Mouse (Mus musculus) heart, postnatal 10 days (tissue): Measurements from ENCODE around the gene Ephx3. TPM values are rescaled to one million over a fixed set of nuclear protein-coding genes. Genes with fewer than 3 reads are reported as not detected.
"Not testable (repeated sequence)": the region's sequence is repeated elsewhere in the genome, so short reads cannot be mapped to it uniquely, and the experiment has no call there.

ENCODE experiments used
- DNase-seq, 2 experiments: peaks; one replicate each; pipeline ENCODE4 v3.0.0; 2021
- intact Hi-C: fragments of 180-260 bp; cut with DNase I; formaldehyde crosslinking; loops from one replicate; pipeline ENCODE4 v1.15.1; 2025
- total RNA-seq, 2 experiments: library from RNA; stranded (reverse); gene quantifications; 2 replicates each; pipeline ENCODE4 v1.2.3; 2021

The Ephx3 gene
- total RNA-seq = under 1 TPM; 0.53 to 0.77 TPM

DNA sequence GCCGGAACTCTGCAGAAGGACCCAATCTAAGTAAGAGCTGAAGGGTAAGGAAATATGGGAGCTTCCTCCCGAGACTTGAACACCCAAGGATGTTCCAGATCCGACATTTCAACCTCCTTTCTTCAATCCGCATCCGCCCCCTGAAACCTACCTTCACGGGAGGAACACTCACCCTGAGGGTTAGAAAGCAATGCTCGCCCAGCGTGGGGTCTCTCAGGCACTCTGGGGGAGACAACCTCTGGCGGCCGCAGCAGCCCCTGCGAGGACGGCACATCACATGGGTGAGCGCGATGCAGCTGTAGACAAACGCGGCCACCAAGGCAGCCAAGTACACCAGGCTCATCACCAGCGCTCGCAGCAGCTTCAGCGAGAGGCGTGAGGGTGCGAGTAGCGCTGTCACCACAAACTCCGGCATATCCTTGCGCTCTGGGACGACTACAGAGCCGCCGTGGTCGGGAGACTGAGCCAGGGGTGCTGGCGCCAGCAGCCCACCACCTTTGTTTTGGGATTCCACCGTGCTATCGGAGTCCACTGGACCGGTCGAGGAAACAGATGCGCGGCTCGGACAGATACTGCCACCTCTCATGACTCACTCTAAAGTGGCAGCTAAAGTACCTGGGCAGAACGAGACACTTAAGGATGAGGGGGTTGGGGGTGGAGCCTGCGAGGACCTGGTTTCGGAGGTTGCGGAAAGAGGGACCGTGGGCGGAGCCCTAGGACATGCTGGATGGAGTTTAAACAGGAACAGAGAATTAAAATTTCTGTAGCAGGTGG, at the start of gene Ephx3:
Gene Ephx3, minus strand, starts transcription at position 687 of the 774 bp plus-strand sequence.
- intact Hi-C loops = no loop called here
- no peak for DNase-seq

DNA sequence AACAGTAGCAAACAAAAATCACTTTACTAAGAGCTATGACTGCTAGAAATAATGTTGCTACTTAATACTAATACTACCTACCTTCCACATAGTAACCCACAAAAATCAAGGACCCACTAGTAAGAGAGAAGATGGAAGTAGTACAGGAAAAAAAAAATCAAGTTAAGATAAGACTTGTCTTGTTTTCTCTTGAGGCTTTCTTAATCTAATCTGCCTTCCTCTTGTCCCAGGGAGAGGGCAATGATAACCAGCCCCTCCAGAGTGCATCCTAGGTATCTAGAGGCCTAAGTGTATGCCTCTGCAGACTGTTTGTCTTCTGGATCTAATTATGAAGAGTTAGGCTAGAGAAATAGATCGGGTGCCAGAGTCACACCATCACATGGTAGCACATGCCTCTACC, 49.2 kb upstream of the Ephx3 start:
- intact Hi-C loops = loop anchor here (10.0 kb wide), 1 partner anchor 46 kb away; the partner anchor contains the start of gene Brd4
- no peak for DNase-seq

DNA sequence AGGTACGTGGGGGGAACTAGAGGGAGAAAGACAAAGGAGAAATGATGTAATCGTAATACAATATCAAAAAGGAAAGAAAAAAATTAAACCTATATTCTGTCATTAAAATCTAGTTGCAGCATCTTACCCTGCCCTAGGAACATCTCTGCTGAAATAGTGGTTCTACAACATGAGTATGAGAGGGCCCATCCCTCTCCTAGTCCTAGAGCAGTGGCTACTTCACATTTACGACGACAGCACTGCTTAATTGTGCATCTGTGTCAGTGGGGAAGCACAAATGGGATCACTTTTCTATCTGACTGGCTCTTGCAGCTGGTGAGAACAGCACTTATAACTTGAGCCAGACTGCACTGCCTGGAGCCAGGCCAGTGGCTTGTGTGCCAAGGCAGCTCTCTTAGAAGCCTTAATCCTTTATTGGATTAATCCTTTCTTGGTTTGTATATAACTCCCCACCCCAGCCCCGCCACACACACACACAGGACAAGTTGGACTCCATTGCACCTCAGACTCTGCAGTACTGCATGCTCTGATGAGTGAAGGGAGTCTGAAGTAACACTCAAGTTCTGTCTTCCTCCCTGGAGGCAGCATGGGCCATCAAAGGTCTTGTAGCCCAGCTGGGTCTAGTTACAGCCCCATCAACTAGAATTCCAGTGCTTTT, 46.3 kb upstream of the Ephx3 start:
- DNase-seq = peak; percentile 84 to 85
- intact Hi-C loops = loop anchor here (10.0 kb wide), 1 partner anchor 49 kb away; the partner anchor contains the start of gene Brd4

DNA sequence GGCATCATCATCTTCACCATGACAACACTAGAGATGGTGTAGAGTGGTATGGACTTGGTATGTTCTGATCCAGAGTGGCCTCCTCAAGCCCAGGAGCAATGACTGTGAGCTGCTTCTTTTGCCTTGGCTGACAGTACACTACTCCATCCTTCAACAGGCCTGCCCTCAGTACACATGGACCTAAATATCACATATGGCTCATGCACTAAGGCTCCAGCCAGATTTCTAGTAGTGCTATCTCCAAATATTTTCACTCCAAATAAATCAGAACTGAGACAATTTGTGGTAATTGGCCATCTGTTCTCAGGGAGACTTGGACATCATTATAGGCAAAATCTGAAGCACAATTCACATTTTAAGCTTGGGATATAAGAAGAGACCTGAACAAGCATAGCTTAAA, 43.8 kb upstream of the Ephx3 start:
- DNase-seq = no peak
- intact Hi-C loops = loop anchor here (10.0 kb wide), 1 partner anchor 52 kb away; the partner anchor contains the start of gene Brd4

DNA sequence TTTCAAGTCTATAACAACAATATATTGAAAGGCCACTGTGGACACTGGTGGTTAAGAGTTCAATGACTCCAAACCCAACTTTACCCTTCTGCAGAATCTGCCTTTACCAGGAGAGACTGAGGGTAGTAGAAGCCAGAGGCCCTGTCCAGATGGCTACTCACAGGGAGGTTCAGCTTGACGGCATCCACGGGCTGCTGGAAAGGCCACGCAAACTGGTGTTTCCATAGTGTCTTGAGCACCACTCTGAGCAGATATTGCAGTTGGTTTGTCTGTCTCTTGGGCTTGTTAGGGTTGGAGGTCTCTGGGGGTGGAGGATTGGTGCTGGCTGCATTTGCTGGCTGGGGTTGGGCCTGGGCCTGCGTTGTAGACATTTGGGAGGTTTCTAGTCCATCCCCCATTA, 39.9 kb upstream of the Ephx3 start:
- intact Hi-C loops = loop anchor here (10.0 kb wide), 1 partner anchor 266 kb away; no protein-coding TSS in a partner anchor
- DNase-seq = no peak

DNA sequence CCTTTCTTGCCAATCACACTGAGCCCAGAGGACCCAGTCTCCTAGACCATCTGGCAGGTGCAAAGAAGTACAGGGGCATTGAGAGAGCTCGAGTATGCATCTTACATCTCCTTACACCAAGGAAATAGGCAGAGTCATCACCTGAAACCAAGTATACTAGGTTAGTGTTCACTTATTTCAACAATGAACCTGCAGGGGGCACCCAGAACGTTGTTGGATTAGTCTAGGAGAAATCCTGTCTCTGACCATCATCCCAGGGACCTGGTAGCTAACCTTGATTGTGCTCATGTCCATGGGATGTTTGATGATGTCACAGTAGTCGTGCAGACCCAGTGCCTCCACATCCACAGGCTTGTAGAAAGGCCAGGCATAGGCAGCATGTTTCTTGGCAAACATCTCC, 31.5 kb upstream of the Ephx3 start:
- intact Hi-C loops = loop anchor here (10.0 kb wide), 1 partner anchor 274 kb away; no protein-coding TSS in a partner anchor
- DNase-seq = peak in 1 of 2 experiments; percentile 44

DNA sequence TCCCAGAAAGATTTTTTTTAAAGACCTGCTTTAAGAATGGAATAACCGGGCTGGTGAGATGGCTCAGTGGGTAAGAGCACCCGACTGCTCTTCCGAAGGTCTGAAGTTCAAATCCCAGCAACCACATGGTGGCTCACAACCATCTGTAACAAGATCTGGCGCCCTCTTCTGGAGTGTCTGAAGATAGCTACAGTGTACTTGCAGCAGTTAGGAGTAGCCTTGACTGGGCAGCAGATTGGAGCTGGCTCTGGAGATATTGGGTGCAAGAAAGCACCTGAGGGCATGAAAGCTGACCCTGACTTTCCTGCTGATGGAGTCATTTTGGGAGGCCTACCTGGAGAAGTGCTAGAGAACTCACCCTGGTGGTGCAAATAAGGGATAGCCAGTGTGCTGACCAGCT, 26.2 kb upstream of the Ephx3 start:
- DNase-seq, intact Hi-C loops: not testable (repeated sequence)

DNA sequence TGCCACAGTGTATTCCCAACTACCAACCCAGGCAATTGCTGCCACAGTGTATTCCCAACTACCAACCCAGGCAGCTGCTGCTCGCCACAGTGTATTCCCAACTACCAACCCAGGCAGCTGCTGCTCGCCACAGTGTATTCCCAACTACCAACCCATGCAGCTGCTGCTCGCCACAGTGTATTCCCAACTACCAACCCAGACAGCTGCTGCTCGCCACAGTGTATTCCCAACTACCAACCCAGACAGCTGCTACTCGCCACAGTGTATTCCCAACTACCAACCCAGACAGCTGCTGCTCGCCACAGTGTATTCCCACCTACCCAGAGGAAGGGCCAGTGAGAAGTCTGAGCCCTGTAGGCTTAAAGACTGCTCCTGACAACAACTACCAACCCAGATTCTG, 22.2 kb upstream of the Ephx3 start:
- DNase-seq, intact Hi-C loops: not testable (repeated sequence)

DNA sequence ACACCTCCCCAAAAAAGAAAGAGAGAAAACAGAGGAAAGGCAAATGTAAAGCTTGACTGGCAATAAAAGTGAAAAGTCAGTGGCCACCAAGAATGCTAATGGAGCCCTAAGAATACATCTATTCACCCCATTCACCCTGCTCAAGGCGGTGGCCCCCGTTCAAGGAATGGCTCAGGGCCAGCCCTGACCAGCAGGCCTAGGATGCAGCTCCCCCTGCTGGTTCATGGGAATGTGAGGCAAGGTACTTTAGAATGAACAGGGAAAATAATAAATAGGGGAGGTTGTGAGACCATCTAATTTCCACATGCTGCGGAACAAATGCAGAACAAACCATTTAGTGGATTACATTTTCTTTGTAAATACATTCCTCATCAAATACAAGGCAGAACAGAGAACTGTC, 20.4 kb upstream of the Ephx3 start:
- intact Hi-C loops = loop anchor here (1.0 to 5.0 kb wide), 5 partner anchors 43 to 172 kb away; partner anchors contain the start of genes Hsf2bp, Notch3 and Rrp1b
- DNase-seq = peak; percentile 74 to 83

DNA sequence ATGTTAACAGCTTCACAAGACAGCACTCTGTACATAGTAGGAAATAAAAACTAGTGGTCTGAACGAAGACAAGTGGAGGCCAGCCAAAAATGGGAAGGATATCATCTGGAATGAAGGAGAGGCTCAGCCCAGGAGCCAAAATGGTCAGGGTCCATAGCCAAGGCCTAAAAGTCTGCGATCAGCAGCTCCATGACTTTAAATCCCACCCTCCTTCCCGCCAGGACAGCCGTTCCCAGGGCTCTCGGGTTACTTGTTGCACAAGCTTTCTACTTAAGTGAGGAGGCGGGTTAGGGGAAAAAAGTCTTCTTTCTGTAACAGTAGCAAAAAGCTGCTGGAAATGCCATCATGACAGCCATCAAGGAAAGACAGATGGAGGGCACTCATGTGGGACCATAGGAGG, 19.8 kb upstream of the Ephx3 start:
- peak; percentile 74 to 78 for DNase-seq
- intact Hi-C loops = loop anchor here (1.0 to 5.0 kb wide), 5 partner anchors 43 to 172 kb away; partner anchors contain the start of genes Hsf2bp, Notch3 and Rrp1b

DNA sequence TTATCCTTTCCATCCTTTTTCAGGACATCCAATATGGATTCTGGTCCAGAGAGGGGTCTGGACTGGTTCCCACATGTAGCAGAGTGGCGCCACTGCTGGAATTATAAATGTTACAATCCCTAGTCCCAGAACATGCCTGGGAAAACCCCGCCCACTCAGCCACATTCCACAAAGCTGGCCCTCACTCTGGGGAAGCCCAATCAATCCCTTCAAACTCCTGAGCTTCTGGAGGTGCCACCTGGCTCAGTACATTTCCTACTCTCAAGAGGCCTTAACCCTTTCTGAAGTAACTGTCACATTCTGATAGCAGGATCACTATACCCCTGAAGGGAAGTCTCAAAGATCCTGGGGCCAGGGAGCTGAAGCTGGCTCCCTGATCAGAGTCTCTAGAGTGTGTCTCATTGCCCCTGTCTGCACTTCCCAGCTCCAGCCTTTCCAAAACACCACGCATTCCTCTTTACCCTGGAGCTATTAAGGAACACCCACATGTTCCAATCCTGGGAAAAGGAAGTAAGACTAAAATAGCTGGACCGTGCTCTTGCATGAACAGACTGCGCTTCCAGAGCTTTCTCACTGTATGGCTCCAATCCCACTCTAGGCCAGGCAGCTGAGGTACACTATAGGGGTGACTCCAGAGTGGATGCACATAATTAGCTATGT, 18.4 kb upstream of the Ephx3 start:
- intact Hi-C loops = loop anchor here (2.0 to 5.0 kb wide), 3 partner anchors 45 to 170 kb away; partner anchors contain the start of genes Hsf2bp and Rrp1b
- DNase-seq = peak; percentile 78 to 79

DNA sequence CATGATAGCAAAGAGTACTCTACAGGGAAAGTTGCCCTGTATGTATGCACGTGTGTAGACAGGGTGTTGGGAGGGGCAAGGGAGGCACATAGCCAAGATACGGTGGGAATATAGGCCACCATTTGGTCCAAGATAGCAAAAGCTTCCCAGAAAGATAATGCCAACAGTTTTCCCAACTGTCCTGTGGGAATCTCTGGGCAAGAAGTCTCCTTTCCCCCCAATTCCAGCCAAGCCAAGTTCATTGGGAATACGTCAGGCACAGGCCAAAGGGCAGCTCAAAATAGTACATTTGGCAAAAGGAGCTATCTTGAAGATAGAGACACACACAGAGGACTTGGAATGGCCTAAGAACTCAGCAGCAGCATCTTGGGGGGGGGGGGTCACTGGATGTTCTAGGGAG, 16.0 kb upstream of the Ephx3 start:
- DNase-seq = peak in 1 of 2 experiments; percentile 35
- intact Hi-C loops = loop anchor here (5.0 kb wide), 1 partner anchor 168 kb away; the partner anchor contains the start of genes Hsf2bp and Rrp1b

DNA sequence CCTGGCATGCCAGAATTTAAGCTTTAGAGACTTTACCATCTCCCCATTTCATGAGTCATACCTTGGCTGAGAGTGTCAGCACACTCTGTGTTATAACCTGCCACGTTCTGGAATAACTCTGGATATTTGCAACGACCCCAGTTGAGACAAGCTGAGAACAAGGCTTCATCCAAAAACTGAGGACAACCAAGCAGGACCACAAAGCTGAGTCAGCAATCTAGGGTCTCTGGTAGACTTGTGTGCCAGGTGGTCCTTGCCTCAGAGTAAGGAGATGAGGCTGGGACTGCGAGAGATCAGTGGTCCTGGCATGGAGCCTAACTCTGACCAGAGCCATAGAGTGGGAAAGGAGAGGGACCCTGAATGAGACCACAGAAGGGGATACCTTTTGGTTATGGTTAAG, 13.6 kb upstream of the Ephx3 start:
- DNase-seq = no peak
- intact Hi-C loops = loop anchor here (5.0 kb wide), 1 partner anchor 516 kb away; no protein-coding TSS in a partner anchor

DNA sequence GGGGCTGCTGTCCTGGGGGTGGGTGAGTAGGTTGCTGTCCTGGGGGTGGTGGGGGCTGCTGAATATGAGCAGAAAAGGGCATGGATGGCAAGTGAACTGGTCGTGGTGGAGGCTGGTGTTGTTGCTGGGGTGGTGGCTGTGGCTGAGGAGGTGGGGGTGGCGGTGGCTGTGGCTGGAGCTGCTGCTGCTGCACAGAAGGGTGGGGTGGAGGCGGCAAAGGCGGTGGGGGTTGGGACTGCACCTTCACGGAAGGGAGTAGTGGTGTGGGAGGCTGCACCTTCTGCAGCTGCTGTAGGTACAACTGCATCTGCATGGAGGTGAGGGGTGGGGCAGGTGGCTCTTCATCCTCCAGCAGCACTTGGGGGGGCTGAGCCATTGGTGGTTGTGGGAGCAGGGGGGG, 11.7 kb upstream of the Ephx3 start:
- DNase-seq = no peak
- intact Hi-C loops = loop anchor here (5.0 kb wide), 1 partner anchor 514 kb away; no protein-coding TSS in a partner anchor

DNA sequence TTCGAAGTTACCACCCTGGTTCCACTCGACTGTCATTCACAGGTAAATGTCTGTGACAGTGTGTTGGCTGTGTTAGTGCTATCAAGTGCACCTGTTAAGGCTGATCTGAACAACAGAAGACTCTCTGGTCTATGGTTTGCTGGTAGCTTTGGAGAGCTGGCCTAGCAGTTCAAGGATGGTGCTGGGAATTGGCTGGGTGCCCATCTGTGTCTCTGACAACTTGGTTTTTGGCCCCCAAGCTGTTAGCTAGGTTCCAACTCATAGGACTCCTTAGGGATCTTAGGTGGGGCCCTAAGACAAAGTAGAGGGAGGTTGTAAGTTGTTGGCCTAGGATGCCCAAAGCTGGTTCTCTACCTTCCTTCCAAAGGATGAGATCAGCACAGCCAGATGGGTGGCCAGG, 10.4 kb upstream of the Ephx3 start:
- DNase-seq = no peak
- intact Hi-C loops = loop anchor here (5.0 kb wide), 1 partner anchor 512 kb away; no protein-coding TSS in a partner anchor

DNA sequence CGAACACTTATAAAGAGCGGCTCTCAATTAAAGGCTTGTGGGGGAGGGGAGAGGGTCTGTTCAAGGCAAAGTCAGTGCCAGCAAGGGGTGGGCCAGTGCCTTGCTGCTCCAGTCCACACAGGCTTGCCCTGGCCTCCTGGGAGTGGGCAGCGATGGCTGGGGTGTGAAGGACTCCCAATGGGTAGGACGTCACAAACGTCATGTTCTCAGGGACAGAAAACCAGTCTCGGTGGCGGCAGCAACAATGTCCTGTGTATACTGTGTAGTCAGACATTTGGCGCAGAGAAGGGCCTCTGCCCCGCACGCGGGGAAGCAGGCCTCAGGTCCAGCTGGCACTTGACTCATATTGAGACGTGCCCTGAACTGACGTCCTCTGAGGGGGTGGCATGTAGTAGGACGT, 7.8 kb upstream of the Ephx3 start:
- no peak for DNase-seq
- intact Hi-C loops = no loop called here

DNA sequence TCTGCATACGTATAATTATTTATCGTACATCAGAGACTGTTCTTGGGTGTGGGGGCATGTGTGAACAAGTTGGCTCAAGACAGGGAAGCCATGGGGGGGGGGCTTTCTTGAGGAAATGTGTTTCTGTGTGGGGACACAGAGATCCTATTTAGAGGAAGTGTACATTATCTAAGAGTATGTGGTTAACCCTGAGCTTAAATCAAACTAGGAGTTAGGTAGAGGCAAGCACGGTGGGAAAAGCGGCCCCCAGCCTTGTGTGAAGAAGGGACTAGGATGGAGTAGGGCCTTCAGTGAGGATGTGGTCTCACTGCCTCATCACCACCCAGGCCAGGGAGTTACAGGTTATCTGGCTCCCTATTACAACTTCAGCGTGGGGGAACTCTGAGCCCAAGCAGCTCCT, 6.4 kb upstream of the Ephx3 start:
- intact Hi-C loops = no loop called here
- no peak for DNase-seq

DNA sequence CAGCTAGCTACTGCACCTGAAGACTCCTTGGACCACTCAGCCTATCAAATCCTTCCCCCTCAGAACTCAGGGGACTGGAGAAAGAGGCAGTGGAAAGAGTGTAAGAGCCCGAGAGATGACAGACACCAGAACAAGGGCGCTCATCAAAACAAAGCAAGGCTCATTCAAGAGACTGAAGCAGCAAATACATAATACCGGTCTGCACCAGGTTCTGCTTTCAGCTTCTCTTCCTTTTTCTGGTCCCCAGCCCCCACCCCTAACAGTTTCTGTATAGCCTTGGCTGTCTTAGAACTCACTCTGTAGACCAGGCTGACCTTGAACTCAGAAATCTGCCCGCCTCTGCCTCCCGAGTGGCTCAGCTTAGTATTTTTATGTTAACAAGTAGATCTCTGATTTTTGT, 3.7 kb upstream of the Ephx3 start:
- no peak for DNase-seq
- intact Hi-C loops = no loop called here

DNA sequence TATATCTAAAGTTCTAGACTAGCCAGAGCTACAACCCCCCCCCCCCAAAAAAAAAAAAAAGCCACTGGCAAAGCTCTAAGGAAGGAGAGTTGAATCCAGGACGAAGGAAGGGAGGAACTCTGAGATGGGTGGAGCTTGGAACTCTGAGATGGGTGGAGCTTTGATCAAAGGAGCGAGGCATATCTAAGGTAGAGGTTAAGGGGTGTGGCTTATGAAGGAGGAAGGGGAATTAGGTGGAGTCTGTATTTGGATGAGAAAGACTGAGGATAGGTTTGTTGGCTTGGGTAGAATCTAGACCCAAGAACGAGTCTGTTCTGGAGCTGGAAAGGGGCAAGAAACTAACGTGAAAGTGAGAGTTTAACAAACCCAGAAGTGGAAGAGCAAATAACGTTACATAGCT, 501 bp upstream of the Ephx3 start:
- DNase-seq = no peak
- intact Hi-C loops = no loop called here

DNA sequence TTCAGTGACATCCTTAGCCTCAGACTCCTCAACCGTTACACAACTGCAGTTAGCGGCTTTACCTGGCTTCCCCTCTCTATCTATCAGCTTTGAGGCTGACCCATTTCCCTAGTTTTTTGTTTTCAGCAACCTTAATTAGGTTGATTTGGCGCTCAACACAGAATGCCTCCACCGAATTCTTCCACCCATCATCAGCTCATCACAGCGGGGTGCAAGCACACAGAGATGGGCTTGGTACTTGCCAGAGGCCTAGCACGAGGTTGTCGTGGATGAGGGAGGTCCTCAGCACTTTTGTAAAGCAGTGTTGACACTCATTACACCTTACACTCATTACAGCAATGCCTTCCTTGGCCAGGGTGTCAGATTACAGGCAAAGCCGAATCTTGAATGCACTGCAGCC, 6.3 kb downstream of the Ephx3 start:
- no peak for DNase-seq
- intact Hi-C loops = no loop called here
